Mouse (Mus musculus) embryonic stem cell, embryonic (primary cell): ENCODE results near the gene Fbl.
"Not testable (repeated sequence)": the region's sequence is repeated elsewhere in the genome, so short reads cannot be mapped to it uniquely, and the experiment has no call there.

Source experiments
- CTCF ChIA-PET, 4 experiments: fragments of 300-600 bp in 2 of 4; fragments of 350-600 bp in 2 of 4; sonication (Branson Sonifier 250); formaldehyde crosslinking; loops; one replicate each; lab custom pipeline; 2022; ENCODE audit warnings: inconsistent platforms in 2 of 4; lab: Charles Lee
- POLR2A ChIA-PET, 4 experiments: fragments of 300-600 bp in 2 of 4; fragments of 350-600 bp in 2 of 4; sonication (Branson Sonifier 250); formaldehyde crosslinking; loops; one replicate each; lab custom pipeline; 2022; ENCODE audit warnings: antibody characterized with exemption in 4 of 4, inconsistent platforms in 1 of 4; lab: Charles Lee

The Fbl gene

GRCm38 (mm10) chr7:28169489-28170422 lies at the start of gene Fbl:
Fbl (plus strand) TSS chr7:28169710.
- ChIA-PET POLR2A (interaction anchor here (0.5 to 6.0 kb wide), 47 partner anchors 10 to 753 kb away, joined by 3 to 61 read pairs (median 4); partner anchors contain the start of genes Dyrk1b (in 3 of the 4), Med29 (in 3 of the 4), Paf1 (in 3 of the 4) and Rps16 (in 2 of the 4)), CTCF (interaction anchor here (0.6 to 2.9 kb wide), 22 partner anchors 10 to 788 kb away, joined by 3 to 29 read pairs (median 4); partner anchors contain the start of genes Dyrk1b (in 1 of the 4), Ttc9b (in 1 of the 4) and Zfp607b (in 1 of the 4))

GRCm38 (mm10) chr7:28129166-28129565 lies 40.3 kb upstream of the Fbl start, which contains the start of gene 9530053A07Rik:
9530053A07Rik (plus strand) TSS chr7:28129466.
- CTCF ChIA-PET = interaction anchor here in 3 of 4 experiments (0.6 to 1.5 kb wide), 4 partner anchors 19 to 102 kb away, joined by 3 to 5 read pairs (median 3); no protein-coding TSS in a partner anchor
- POLR2A ChIA-PET = no interaction called here

- CTCF ChIA-PET = interaction anchor here in 1 of 4 experiments (1.1 kb wide), 1 partner anchor 11 kb away, joined by 3 read pairs; no protein-coding TSS in a partner anchor
- POLR2A ChIA-PET = no interaction called here
These were observed 31.9 kb upstream of the Fbl start for GRCm38 (mm10) chr7:28137613-28138012.

GRCm38 (mm10) chr7:28148263-28148662 lies 21.2 kb upstream of the Fbl start:
- ChIA-PET POLR2A (interaction anchor here (0.5 to 2.4 kb wide), 37 partner anchors 8 to 823 kb away, joined by 3 to 13 read pairs (median 3); partner anchors contain the start of genes Fbl (in 4 of the 4), Dyrk1b (in 2 of the 4), Eid2 (in 2 of the 4) and Med29 (in 1 of the 4)), CTCF (interaction anchor here (0.5 to 2.5 kb wide), 66 partner anchors 8 to 1812 kb away, joined by 3 to 29 read pairs (median 4); partner anchors contain the start of genes Fbl (in 3 of the 4), 9530053A07Rik (in 2 of the 4), Eid2 (in 2 of the 4) and Selenov (in 2 of the 4))

- ChIA-PET CTCF (interaction anchor here in 3 of 4 experiments (0.5 to 2.5 kb wide), 8 partner anchors 19 to 688 kb away, joined by 3 to 29 read pairs (median 3); partner anchors contain the start of genes Fbl (in 2 of the 3), Med29 (in 1 of the 3) and Paf1 (in 1 of the 3)), POLR2A (interaction anchor here in 1 of 4 experiments (1.8 kb wide), 1 partner anchor 8 kb away, joined by 8 read pairs; no protein-coding TSS in a partner anchor)
These were observed 19.7 kb upstream of the Fbl start for GRCm38 (mm10) chr7:28149841-28150240.

- CTCF ChIA-PET = interaction anchor here (0.5 to 1.6 kb wide), 11 partner anchors 10 to 776 kb away, joined by 3 to 16 read pairs (median 4); partner anchors contain the start of gene Fbl (in 2 of the 4)
- POLR2A ChIA-PET = interaction anchor here in 3 of 4 experiments (0.7 to 1.6 kb wide), 10 partner anchors 9 to 117 kb away, joined by 3 to 10 read pairs (median 4); partner anchors contain the start of genes Fbl (in 2 of the 3) and Dyrk1b (in 1 of the 3)
These were observed 17.8 kb upstream of the Fbl start for GRCm38 (mm10) chr7:28151584-28152221.

- CTCF ChIA-PET, POLR2A ChIA-PET: not testable (repeated sequence)
These were observed 15.9 kb upstream of the Fbl start for GRCm38 (mm10) chr7:28153595-28153994.

GRCm38 (mm10) chr7:28159292-28159691 lies 10.2 kb upstream of the Fbl start:
- POLR2A ChIA-PET = interaction anchor here in 1 of 4 experiments (3.2 kb wide), 1 partner anchor 10 kb away, joined by 8 read pairs; no protein-coding TSS in a partner anchor
- CTCF ChIA-PET = interaction anchor here in 2 of 4 experiments (1.1 to 1.2 kb wide), 2 partner anchors 11 kb away, joined by 3 read pairs; no protein-coding TSS in a partner anchor

GRCm38 (mm10) chr7:28159893-28160292 lies 9.6 kb upstream of the Fbl start:
- CTCF ChIA-PET = interaction anchor here in 2 of 4 experiments (1.1 to 1.2 kb wide), 2 partner anchors 11 to 12 kb away, joined by 3 read pairs; no protein-coding TSS in a partner anchor
- POLR2A ChIA-PET = interaction anchor here in 2 of 4 experiments (0.5 to 3.2 kb wide), 3 partner anchors 8 to 300 kb away, joined by 3 to 8 read pairs (median 3); no protein-coding TSS in a partner anchor

GRCm38 (mm10) chr7:28161163-28161749 lies 8.3 kb upstream of the Fbl start:
- ChIA-PET POLR2A (interaction anchor here in 2 of 4 experiments (0.7 to 1.8 kb wide), 3 partner anchors 12 to 44 kb away, joined by 3 to 5 read pairs (median 4); partner anchors contain the start of gene Dyrk1b (in 1 of the 2)), CTCF (interaction anchor here in 1 of 4 experiments (0.5 to 1.6 kb wide), 4 partner anchors 9 to 60 kb away, joined by 3 to 6 read pairs (median 3); no protein-coding TSS in a partner anchor)

GRCm38 (mm10) chr7:28165406-28165805 lies 4.1 kb upstream of the Fbl start:
- CTCF ChIA-PET = interaction anchor here in 1 of 4 experiments (0.5 to 0.8 kb wide), 2 partner anchors 14 to 816 kb away, joined by 3 read pairs; partner anchors contain the start of gene Eif3k

GRCm38 (mm10) chr7:28168320-28169115 lies 992 bp upstream of the Fbl start:
- POLR2A ChIA-PET = interaction anchor here in 3 of 4 experiments (0.5 to 6.0 kb wide), 33 partner anchors 11 to 642 kb away, joined by 3 to 61 read pairs (median 4); partner anchors contain the start of genes Dyrk1b (in 3 of the 3), Med29 (in 3 of the 3), Paf1 (in 3 of the 3) and Supt5 (in 2 of the 3)
- CTCF ChIA-PET = interaction anchor here (0.5 to 2.9 kb wide), 23 partner anchors 11 to 668 kb away, joined by 3 to 29 read pairs (median 3); partner anchors contain the start of genes Dyrk1b (in 1 of the 4), Eid2 (in 1 of the 4), Ttc9b (in 1 of the 4) and Zfp607b (in 1 of the 4)

More at GRCm38 (mm10) chr7:28165406-28165805, 4.1 kb upstream of the Fbl start:
- POLR2A ChIA-PET = no interaction called here

GRCm38 (mm10) chr7:28175358-28175757 lies 5.8 kb downstream of the Fbl start:
- POLR2A ChIA-PET = interaction anchor here in 1 of 4 experiments (1.4 kb wide), 1 partner anchor 20 kb away, joined by 3 read pairs; no protein-coding TSS in a partner anchor

GRCm38 (mm10) chr7:28179228-28179627 lies 9.7 kb downstream of the Fbl start, which contains the start of gene Dyrk1b:
Dyrk1b (plus strand) TSS chr7:28179469.
- POLR2A ChIA-PET = interaction anchor here (0.6 to 5.9 kb wide), 53 partner anchors 9 to 948 kb away, joined by 3 to 61 read pairs (median 3); partner anchors contain the start of genes Fbl (in 4 of the 4), Med29 (in 2 of the 4), Paf1 (in 2 of the 4) and Rps16 (in 2 of the 4)
- CTCF ChIA-PET = interaction anchor here in 2 of 4 experiments (0.6 to 1.1 kb wide), 8 partner anchors 10 to 1001 kb away, joined by 3 to 9 read pairs (median 4); partner anchors contain the start of genes Fbl (in 1 of the 2) and Psmd8 (in 1 of the 2)

More at GRCm38 (mm10) chr7:28175358-28175757, 5.8 kb downstream of the Fbl start:
- CTCF ChIA-PET = no interaction called here
